Mouse (Mus musculus) cerebellum, postnatal 10 days (tissue): ENCODE data around the gene Pex6.

Experiments
- DNase-seq, 2 experiments: peaks; one replicate each; pipeline ENCODE4 v3.0.0; 2021; ENCODE audit warnings: mixed read lengths in 2 of 2

Pex6 gene

GRCm38 (mm10) chr17:46701489-46701888, 9.8 kb upstream of the Pex6 start:
- no peak for DNase-seq

GRCm38 (mm10) chr17:46702100-46702499, 9.2 kb upstream of the Pex6 start:
- no peak for DNase-seq

- DNase-seq: no peak
These were observed 8.8 kb upstream of the Pex6 start for GRCm38 (mm10) chr17:46702506-46702905.

- no peak for DNase-seq
These were observed 7.0 kb upstream of the Pex6 start for GRCm38 (mm10) chr17:46703971-46704886.

- peak; percentile 96 to 98 for DNase-seq
These were observed 6.1 kb upstream of the Pex6 start, which contains the start of gene Ppp2r5d for GRCm38 (mm10) chr17:46704887-46705835. Ppp2r5d (minus strand) TSS chr17:46705111.

GRCm38 (mm10) chr17:46706375-46707089, 4.7 kb upstream of the Pex6 start:
- no peak for DNase-seq

- DNase-seq: peak; percentile 63 to 70
These were observed 479 bp downstream of the Pex6 start for GRCm38 (mm10) chr17:46711612-46712271.

- DNase-seq: no peak
These were observed 1.2 kb downstream of the Pex6 start for GRCm38 (mm10) chr17:46712442-46712841.

- no peak for DNase-seq
These were observed 2.6 kb downstream of the Pex6 start for GRCm38 (mm10) chr17:46713849-46714248.

GRCm38 (mm10) chr17:46714756-46715481, 3.7 kb downstream of the Pex6 start:
- DNase-seq: peak; percentile 51 to 63

GRCm38 (mm10) chr17:46721077-46721476, 9.8 kb downstream of the Pex6 start:
- no peak for DNase-seq

GRCm38 (mm10) chr17:46724477-46725084, 13.3 kb downstream of the Pex6 start:
- DNase-seq: peak; percentile 45 to 52

GRCm38 (mm10) chr17:46725273-46725672, 14.0 kb downstream of the Pex6 start:
- peak; percentile 67 to 75 for DNase-seq

GRCm38 (mm10) chr17:46725731-46726645, 14.7 kb downstream of the Pex6 start:
- DNase-seq: peak; percentile 80 to 87

- no peak for DNase-seq
These were observed 16.0 kb downstream of the Pex6 start for GRCm38 (mm10) chr17:46727271-46727670.

GRCm38 (mm10) chr17:46728021-46728420, 16.8 kb downstream of the Pex6 start:
- peak; percentile 63 to 77 for DNase-seq

GRCm38 (mm10) chr17:46728496-46728895, 17.2 kb downstream of the Pex6 start:
- no peak for DNase-seq

- DNase-seq: peak; percentile 90 to 91
These were observed 17.6 kb downstream of the Pex6 start, which contains the start of gene Gnmt for GRCm38 (mm10) chr17:46728904-46729318. Gnmt (minus strand) TSS chr17:46729168.

- no peak for DNase-seq
These were observed 22.8 kb downstream of the Pex6 start for GRCm38 (mm10) chr17:46734055-46734454.

GRCm38 (mm10) chr17:46735287-46735686, 24.0 kb downstream of the Pex6 start:
- no peak for DNase-seq
